Mouse (Mus musculus): ENCODE results near the gene Pus10.

GRCm38 (mm10) chr11:23754329-23754728 is 88.9 kb downstream of the Pus10 start:
- TF ChIP-seq TAL1 (IDR thresholded peaks at IDR 0.05; ENCODE audit: low read length) (no peak), GATA1 (IDR thresholded peaks at IDR 0.05; ENCODE audit: low read length) (no peak)

Data from erythroblast, embryonic 14.5 days (primary cell).